16 mouse cellular contexts compared by ENCODE assay signal in genomic region chr14:20927470-20928307, GRCm38 (mm10). TPM values are rescaled to one million over a fixed set of nuclear protein-coding genes. Genes with fewer than 3 reads are reported as not detected.
DNase-seq lines count a peak whose midpoint lies in the region; ATAC-seq lines count a peak whose summit lies in the region.
"Had no signal": no experiment of that assay in that cellular context is flagged by ENCODE, and none has a peak within 500 bp of the region (broad histone marks: within the 10 kb centered on the region; RNA-seq: fewer than 3 reads in every experiment).

No protein-coding gene starts in this region.

- WGBS in liver, embryonic 15.5 days (ENCODE audit: insufficient replicate concordance), result 10% methylated on average over 4 of the region's 4 CpGs

- H3K9ac ChIP-seq in liver, embryonic 15.5 days, result 0 out of 2 replicates have a peak overlapping the region, but pooled peaks have one; percentile 0

- no peak for ATAC-seq in liver, embryonic 15.5 days (ENCODE audit: insufficient read depth)

- H3K9me3 ChIP-seq in liver, embryonic 15.5 days (replicated peaks), result no peaks in the 10 kb centered on the region
- H3K9me3 ChIP-seq: embryonic facial prominence, embryonic 12.5 days; heart, embryonic 13.5 days; limb, embryonic 15.5 days had no signal

- H3K4me3 ChIP-seq in liver, embryonic 15.5 days (replicated peaks), result peak overlapping the region; percentile 85; the same call in 1 of the 2 replicates

- peak; percentile 5 for DNase-seq in cerebellum, adult 8-10 months
- DNase-seq in cerebellum, adult 11 months, result no peak
- peak; percentile 3 for DNase-seq in thymus, postnatal 0 days (ENCODE audit: low spot score)
- no peak for DNase-seq in thymus, postnatal 25 days
- peak; percentile 19 for DNase-seq in splenic B cell, adult 2 months (ENCODE audit: low read depth, low spot score)
- DNase-seq in cerebellum, adult 11-12 months, result no peak
- DNase-seq in kidney, adult 18-20 months, result no peak
- DNase-seq: adrenal gland, postnatal 10 days; heart, postnatal 4 days; kidney, postnatal 14 days; layer of hippocampus, adult 9-11 months; spleen, adult 18-20 months had no signal

- peaks cover 59% of the 10 kb centered on the region for H3K4me1 ChIP-seq in liver, embryonic 15.5 days (replicated peaks)

- H3K4me2 ChIP-seq in liver, embryonic 15.5 days, result peak overlapping the region; percentile 89

- H3K27ac ChIP-seq in liver, embryonic 15.5 days (replicated peaks), result peak overlapping the region; percentile 88

- H3K27me3 ChIP-seq in liver, embryonic 15.5 days, result no peaks in the 10 kb centered on the region
- H3K27me3 ChIP-seq in splenic B cell, adult 2 months (ENCODE audit: control insufficient read depth, insufficient read depth, low read length, poor library complexity, severe bottlenecking), result no peaks in the 10 kb centered on the region
- H3K27me3 ChIP-seq: embryonic facial prominence, embryonic 12.5 days; heart, embryonic 13.5 days; limb, embryonic 15.5 days had no signal

- no peaks in the 10 kb centered on the region for H3K36me3 ChIP-seq in liver, embryonic 15.5 days (replicated peaks)
- no peaks in the 10 kb centered on the region for H3K36me3 ChIP-seq in splenic B cell, adult 2 months (ENCODE audit: control insufficient read depth, insufficient read depth, low read length, poor library complexity, severe bottlenecking)
- H3K36me3 ChIP-seq: embryonic facial prominence, embryonic 12.5 days; heart, embryonic 13.5 days; limb, embryonic 15.5 days had no signal

RNA-seq across cellular contexts. Expression of gene Vcl, which starts 1.5 kb away (rescaled TPM):
- polyA plus RNA-seq in thymus, postnatal 0 days (2015; fragmentation: Nextera tagmentation; extraction: Ambion mirVana), result 6.4 and 6.6 TPM in 2 replicates
- 17.0 and 18.0 TPM in 2 replicates for polyA plus RNA-seq in liver, embryonic 15.5 days (2015; fragmentation: Nextera tagmentation; extraction: Ambion mirVana)

Comparison
In these comparisons a context has a peak if more than half of its experiments do, and no peak if none do; other contexts are left out.
1. DNase-seq: peak in cerebellum, adult 8-10 months (single experiment), thymus, postnatal 0 days (single experiment) and splenic B cell, adult 2 months (single experiment); none in cerebellum, adult 11 months (single experiment), thymus, postnatal 25 days (single experiment), cerebellum, adult 11-12 months (single experiment) and kidney, adult 18-20 months (single experiment).